Mouse (Mus musculus): Measurements from ENCODE around the gene Nfib.

GRCm38 (mm10) chr4:82461676-82462075 lies 243.9 kb downstream of the Nfib start:
- no peak for TF ChIP-seq CTCF (IDR thresholded peaks at IDR 0.05)
- no peak for TF ChIP-seq EP300 (IDR thresholded peaks at IDR 0.05)

Measured in lung, postnatal 0 days (tissue).